Mouse (Mus musculus) bone marrow, adult 2 months (tissue): ENCODE measurements at regions not wholly inside any gene's neighbourhood (a gene's known extent, or its start where the extent isn't known, plus 50 kb on each side); places are given as distances from the start of the nearest gene placed in this dataset.

Experiments used
- H3K27ac ChIP-seq: fragments of 200-500 bp; 2 replicates; pipeline ENCODE4 v1.5.1; 2012; ENCODE audit warnings: low read depth, mild to moderate bottlenecking, control low read depth, inconsistent platforms, low read length; ENCODE audit not compliant: control insufficient read depth, poor library complexity, insufficient read depth
- H3K4me1 ChIP-seq: fragments of 200-500 bp; 2 replicates; pipeline ENCODE4 v1.6.1; 2011; ENCODE audit warnings: low read length; ENCODE audit not compliant: control insufficient read depth, insufficient read depth
- H3K4me3 ChIP-seq: fragments of 200-500 bp; replicated peaks from 2 replicates; pipeline ENCODE3; 2011; ENCODE audit warnings: mild to moderate bottlenecking, low read depth, low read length, control low read depth; ENCODE audit not compliant: control insufficient read depth
- CTCF ChIP-seq: fragments of 200-500 bp; IDR thresholded peaks from 2 replicates; pipeline ENCODE4 v1.5.1; 2011; ENCODE audit warnings: low read length, control low read depth; ENCODE audit not compliant: control insufficient read depth, insufficient read depth
- POLR2A ChIP-seq: fragments of 200-500 bp; IDR thresholded peaks from 2 replicates; pipeline ENCODE4 v1.6.1; 2011; ENCODE audit warnings: low read depth, mild to moderate bottlenecking, control low read depth, low read length, borderline replicate concordance; ENCODE audit not compliant: control insufficient read depth
- WGBS: fragments of 180-500 bp; shearing (Covaris S2); methylation state at CpG from one replicate; pipeline ENCODE4 v1.1.7; 2018; 5-methylcytosine and 5-hydroxymethylcytosine counted together

DNA sequence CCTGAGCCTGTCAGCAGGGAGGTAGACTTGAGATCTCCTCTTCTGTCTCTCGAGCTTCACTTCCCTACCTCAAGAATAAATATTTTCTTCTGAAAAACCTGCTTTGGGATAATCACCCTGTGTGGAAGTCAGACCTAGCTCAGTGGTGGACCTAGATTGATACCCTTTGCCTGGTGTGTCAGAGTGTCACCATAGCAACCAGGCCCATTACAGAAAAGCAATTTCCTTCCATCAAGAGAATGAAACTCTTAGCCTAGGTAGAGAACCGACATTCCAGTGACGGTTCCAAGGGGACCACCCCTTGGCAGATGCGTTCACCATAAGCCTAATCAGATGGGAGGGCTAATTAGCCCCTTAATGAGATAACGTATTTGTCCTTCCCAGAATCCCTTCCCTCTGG lies 389.9 kb downstream of the Adam3 start:
- WGBS: 59% methylated on average over 5 of the region's 5 CpGs
- no peak overlapping the region for H3K27ac ChIP-seq
- TF ChIP-seq CTCF: no peak
- no peak for TF ChIP-seq POLR2A

DNA sequence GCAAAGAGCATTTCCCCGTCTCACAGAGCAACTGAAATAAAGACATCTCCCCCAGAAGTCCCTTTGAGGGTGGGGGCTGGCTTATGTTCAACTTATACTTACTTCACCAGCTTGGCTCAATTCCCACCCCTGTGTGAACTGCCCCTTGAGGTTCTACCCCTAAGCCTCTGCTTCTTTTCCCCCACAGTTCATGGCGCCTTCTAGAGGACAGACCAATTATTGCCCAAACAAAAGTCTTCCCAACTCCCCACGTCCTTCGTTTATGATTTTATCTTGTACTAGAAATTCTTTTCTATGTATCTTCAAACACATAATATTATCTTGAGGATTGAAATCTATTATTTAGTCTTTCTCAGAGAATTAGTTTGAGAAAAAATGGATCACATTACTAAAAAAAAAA lies 391.9 kb downstream of the Adam3 start:
- TF ChIP-seq POLR2A: no peak
- no peak for TF ChIP-seq CTCF
- Histone ChIP-seq H3K4me1 (no peaks in the 10 kb centered on the region), H3K4me3 (no peak overlapping the region), H3K27ac (no peak overlapping the region)
- 69% methylated on average over 4 of the region's 4 CpGs for WGBS

More for the DNA sequence above, 389.9 kb downstream of the Adam3 start:
- no peak overlapping the region for H3K4me3 ChIP-seq
- no peaks in the 10 kb centered on the region for H3K4me1 ChIP-seq

DNA sequence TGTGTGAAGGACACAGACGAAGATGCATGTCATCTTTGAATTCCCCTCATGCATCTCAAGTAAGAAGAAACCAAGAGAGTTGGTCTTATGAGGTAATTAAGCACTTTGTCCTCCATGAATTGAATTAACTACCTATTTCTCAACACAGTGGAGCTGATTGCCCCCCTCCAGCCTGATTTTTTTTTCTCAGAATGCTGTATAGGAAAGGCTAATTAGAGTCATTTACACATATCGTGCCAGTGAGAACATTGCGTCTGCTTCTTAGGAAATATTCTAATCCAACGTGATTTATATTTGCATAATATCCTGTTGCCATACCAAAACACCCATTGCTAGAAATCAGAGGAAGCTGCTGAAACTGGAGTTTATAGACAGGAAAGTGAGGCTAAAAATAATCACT lies 414.8 kb downstream of the Adam3 start:
- WGBS: 9% methylated on average over 4 of the region's 4 CpGs
- no peak overlapping the region for H3K4me3 ChIP-seq
- no peak overlapping the region for H3K27ac ChIP-seq
- no peak for TF ChIP-seq CTCF
- no peak for TF ChIP-seq POLR2A
- no peaks in the 10 kb centered on the region for H3K4me1 ChIP-seq

DNA sequence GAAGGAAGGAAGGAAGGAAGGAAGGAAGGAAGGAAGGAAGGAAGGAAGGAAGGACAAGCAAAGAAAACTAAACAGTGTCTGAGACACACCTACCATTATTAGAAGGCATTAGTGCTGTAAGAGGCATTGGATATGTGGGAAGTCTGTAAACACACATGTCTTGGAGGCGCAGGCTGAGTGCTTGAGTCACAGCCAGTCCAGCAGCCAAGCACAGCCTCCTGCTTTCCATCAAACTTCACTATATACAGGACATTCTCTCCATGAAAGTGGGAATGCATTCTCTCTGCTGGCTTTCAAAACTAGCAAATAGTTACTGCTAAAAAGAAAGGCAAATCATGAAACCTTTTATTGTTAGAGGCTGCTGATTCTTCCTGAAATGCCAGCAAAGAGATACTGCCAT lies 431.1 kb downstream of the Adam3 start:
- TF ChIP-seq CTCF (no peak), POLR2A (no peak)

DNA sequence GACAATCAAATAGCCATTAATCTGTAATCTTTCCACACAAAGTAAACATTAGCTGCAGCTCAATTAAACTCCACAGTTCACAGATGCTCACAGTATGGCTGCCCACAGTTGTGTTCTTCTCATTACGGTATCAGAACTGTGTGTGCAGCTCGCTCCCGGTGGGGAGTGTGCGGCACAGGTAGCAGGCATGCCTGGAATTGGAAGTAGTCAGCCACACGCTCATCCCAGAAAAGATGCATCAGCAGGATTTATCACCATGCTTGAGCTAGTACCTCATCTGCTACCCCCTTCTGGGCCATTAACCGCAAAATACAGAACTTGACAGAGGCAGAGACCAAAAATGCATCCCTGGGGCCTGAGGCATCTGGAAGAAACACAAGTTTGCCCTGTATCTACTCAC lies 437.8 kb downstream of the Adam3 start:
- no peak overlapping the region for H3K27ac ChIP-seq
- H3K4me1 ChIP-seq: no peaks in the 10 kb centered on the region
- WGBS: 86% methylated on average over 6 of the region's 6 CpGs
- TF ChIP-seq POLR2A (no peak), CTCF (no peak)
- no peak overlapping the region for H3K4me3 ChIP-seq

More for the DNA sequence above, 431.1 kb downstream of the Adam3 start:
- no peaks in the 10 kb centered on the region for H3K4me1 ChIP-seq
- 73% methylated on average over 1 of the region's 1 CpGs for WGBS
- H3K27ac ChIP-seq: no peak overlapping the region
- no peak overlapping the region for H3K4me3 ChIP-seq

DNA sequence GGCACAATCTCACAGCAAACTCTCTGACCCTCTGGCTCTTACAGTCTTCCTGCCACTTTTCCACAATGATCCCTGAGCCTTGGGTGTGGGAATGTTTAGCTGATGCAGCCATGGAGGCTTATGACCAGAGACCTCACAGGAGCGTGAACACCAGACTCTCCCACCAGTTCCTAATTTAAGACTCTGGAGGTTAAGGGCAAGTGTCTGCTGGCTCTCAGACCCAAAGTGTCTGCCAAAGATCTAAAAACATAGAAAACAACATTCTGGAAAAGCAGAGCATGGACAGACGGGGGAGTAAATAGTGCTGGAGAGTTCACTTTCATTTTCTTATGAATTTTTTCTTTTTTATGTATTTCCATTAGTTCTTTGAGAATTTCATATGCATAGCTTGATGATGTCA lies 440.7 kb downstream of the Adam3 start:
- no peaks in the 10 kb centered on the region for H3K4me1 ChIP-seq
- TF ChIP-seq POLR2A: no peak
- no peak overlapping the region for H3K27ac ChIP-seq
- no peak overlapping the region for H3K4me3 ChIP-seq
- WGBS: 66% methylated on average over 2 of the region's 2 CpGs

DNA sequence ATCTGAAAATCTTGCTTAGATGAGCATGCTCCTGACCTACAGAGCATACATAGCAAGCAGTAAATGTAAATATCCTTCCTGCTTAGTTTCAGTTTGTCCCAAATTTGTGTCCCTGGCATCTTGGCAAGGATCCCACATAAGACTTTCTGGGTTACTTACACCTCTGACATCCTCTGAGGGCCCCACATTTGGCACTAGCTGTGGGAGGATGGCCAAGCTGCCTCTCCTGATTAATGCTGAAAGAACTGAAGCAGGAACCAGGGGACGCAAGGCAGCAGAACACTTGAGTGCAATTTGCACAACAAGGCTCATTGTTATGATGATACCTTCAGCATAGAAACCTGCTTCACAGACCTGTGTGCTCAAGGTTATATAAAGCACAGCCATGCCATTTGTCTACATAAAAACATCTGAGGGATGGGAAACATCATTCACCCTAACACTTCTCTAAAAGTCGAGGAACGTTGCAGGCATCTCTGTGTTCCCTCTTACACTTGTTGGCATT lies 441.7 kb downstream of the Adam3 start:
- TF ChIP-seq CTCF (no peak), POLR2A (no peak)
- H3K4me1 ChIP-seq: no peaks in the 10 kb centered on the region
- 73% methylated on average over 3 of the region's 3 CpGs for WGBS
- no peak overlapping the region for H3K4me3 ChIP-seq
- no peak overlapping the region for H3K27ac ChIP-seq

DNA sequence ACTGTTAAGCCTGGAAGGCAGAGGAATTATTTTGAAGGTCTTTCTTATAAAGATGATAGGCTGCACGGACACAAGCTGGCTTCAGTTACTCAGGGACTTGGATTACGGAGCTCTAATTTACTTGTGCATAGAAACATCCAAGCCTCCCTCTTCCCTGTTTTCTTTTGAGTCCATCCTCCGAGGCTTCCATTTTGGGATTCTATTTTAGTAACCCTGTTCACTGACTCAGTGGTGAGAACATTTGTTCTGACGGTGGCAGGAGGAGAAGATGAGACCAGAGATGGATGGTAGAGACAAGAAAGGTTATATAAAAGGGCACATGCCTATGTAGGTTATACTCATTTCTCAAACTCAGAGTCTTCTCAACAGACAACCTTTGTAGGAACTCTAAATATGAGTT lies 445.4 kb downstream of the Adam3 start:
- H3K4me3 ChIP-seq: no peak overlapping the region
- no peaks in the 10 kb centered on the region for H3K4me1 ChIP-seq
- WGBS: 80% methylated on average over 4 of the region's 4 CpGs
- H3K27ac ChIP-seq: no peak overlapping the region
- TF ChIP-seq POLR2A (no peak), CTCF (no peak)

DNA sequence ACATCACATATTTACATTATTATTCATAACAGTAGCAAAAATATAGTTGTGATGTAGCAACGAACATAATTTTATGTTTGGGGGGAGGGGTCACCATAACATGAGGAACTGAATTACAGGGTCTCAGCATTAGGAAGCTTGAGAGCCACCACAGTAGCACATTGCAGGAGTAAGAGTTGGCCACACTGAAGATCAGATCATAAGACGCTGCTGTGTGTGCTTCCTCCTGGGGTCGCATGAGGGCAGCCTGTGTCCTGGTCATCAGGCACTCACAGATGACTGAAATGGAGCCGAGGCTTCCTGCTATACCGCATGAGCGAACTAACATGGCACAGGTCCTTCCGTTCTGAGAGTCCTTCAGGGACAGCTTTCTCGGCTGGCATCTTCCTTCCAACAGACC lies 447.3 kb downstream of the Adam3 start:
- 69% methylated on average over 8 of the region's 8 CpGs for WGBS
- Histone ChIP-seq H3K4me1 (no peaks in the 10 kb centered on the region), H3K27ac (no peak overlapping the region), H3K4me3 (no peak overlapping the region)
- no peak for TF ChIP-seq POLR2A
- no peak for TF ChIP-seq CTCF
